ENCODE assay signal across 21 mouse cellular contexts in the genomic region with DNA sequence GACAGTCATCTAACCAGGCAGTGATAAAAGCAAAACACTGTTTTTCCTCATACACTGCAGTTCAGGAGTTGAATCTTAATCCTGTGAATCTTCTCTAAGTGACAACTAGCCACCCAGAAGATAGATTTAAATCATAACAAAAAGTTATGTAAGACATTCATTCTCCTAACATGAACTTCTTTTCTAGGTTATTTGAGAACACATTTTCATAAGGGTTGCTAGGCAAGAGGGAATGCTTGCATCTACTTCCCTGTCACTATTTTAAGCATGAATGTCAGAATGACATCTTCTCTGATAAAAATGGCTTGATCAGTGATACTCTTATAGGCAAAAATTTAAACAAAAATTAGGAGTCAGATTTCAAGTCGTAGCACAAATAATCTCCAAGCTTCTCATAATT.
"Had no signal": no experiment of that assay in that cellular context is flagged by ENCODE, and none has a peak within 500 bp of the region (broad histone marks: within the 10 kb centered on the region; RNA-seq: fewer than 3 reads in every experiment).

No protein-coding gene starts in this region.

- ATAC-seq: forebrain, embryonic 13.5 days; forebrain, embryonic 14.5 days; forebrain, embryonic 15.5 days; forebrain, embryonic 16.5 days; forebrain, postnatal 0 days had no signal

- DNase-seq: cerebellum, adult 8-10 months; cerebellum, adult 9-10 months; cerebellum, adult 9-11 months; cerebellum, postnatal 10 days; cerebellum, postnatal 14 days; cerebellum, postnatal 25 days; cerebellum, postnatal 36 days; embryo, embryonic 11 days; forebrain, postnatal 0 days; gastrocnemius, adult 2 months; gastrocnemius, postnatal 10 days; gastrocnemius, postnatal 14 days; gastrocnemius, postnatal 25 days; gastrocnemius, postnatal 36 days; heart, adult 11 months; heart, adult 18-20 months; heart, adult 2 months had no signal
